ENCODE assay signal across 18 mouse cellular contexts in the genomic region with DNA sequence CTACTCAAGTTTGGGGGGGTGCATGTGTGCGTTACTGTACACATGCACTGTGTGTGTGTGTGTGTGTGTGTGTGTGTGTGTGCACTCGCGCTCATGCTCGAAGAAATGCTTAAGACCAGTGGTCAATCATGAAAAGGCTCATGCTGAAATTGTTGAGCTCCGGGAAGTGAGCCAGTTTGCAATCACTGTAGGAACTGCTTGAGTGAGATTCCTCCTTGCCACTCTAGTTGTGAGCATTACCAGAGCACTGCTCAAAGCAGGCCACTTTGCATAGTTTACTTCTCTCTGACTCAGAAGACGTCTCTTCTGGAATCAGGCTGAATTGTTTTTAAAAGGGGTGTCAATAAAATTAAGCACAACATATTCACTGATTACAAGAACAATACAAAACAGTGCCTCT. TPM values are rescaled to one million over a fixed set of nuclear protein-coding genes. Genes with fewer than 3 reads are reported as not detected.
DNase-seq lines count a peak whose midpoint lies in the region; ATAC-seq and TF ChIP-seq lines count a peak whose summit lies in the region.
"Had no signal": no experiment of that assay in that cellular context is flagged by ENCODE, and none has a peak within 500 bp of the region (broad histone marks: within the 10 kb centered on the region; RNA-seq: fewer than 3 reads in every experiment).

No protein-coding gene starts in this region.

- no peaks in the 10 kb centered on the region for H3K4me1 ChIP-seq in embryonic facial prominence, embryonic 14.5 days (ENCODE audit: control insufficient read depth, insufficient read depth, low read length)
- H3K4me1 ChIP-seq in embryonic facial prominence, embryonic 10.5 days: no peaks in the 10 kb centered on the region
- H3K4me1 ChIP-seq in embryonic fibroblast, embryonic 13.5 days (ENCODE audit: control insufficient read depth, insufficient read depth, low read length): peaks cover 9% of the 10 kb centered on the region
- H3K4me1 ChIP-seq in forebrain, embryonic 11.5 days (replicated peaks; ENCODE audit: control insufficient read depth, insufficient read depth, low read length): no peaks in the 10 kb centered on the region
- H3K4me1 ChIP-seq in neural tube, embryonic 15.5 days: no peaks in the 10 kb centered on the region
- H3K4me1 ChIP-seq: embryonic facial prominence, embryonic 12.5 days; midbrain, embryonic 13.5 days had no signal

- WGBS in embryonic facial prominence, embryonic 14.5 days: 68% methylated on average over 6 of the region's 6 CpGs
- WGBS in embryonic facial prominence, embryonic 10.5 days: 93% methylated on average over 6 of the region's 6 CpGs
- WGBS in forebrain, embryonic 11.5 days: 94% methylated on average over 6 of the region's 6 CpGs
- 82% methylated on average over 6 of the region's 6 CpGs for WGBS in neural tube, embryonic 15.5 days

- no peak overlapping the region for H3K4me2 ChIP-seq in embryonic facial prominence, embryonic 14.5 days (ENCODE audit: low read depth, low read length)
- no peak overlapping the region for H3K4me2 ChIP-seq in forebrain, embryonic 11.5 days (ENCODE audit: low read depth, low read length, severe bottlenecking)
- no peak overlapping the region for H3K4me2 ChIP-seq in neural tube, embryonic 15.5 days
- H3K4me2 ChIP-seq: embryonic facial prominence, embryonic 12.5 days; forebrain, embryonic 15.5 days; liver, embryonic 11.5 days; midbrain, embryonic 13.5 days had no signal

- H3K9me3 ChIP-seq in embryonic facial prominence, embryonic 14.5 days (ENCODE audit: control insufficient read depth, low read length): no peaks in the 10 kb centered on the region
- no peaks in the 10 kb centered on the region for H3K9me3 ChIP-seq in embryonic facial prominence, embryonic 10.5 days
- no peaks in the 10 kb centered on the region for H3K9me3 ChIP-seq in forebrain, embryonic 11.5 days (ENCODE audit: control insufficient read depth, low read length)
- H3K9me3 ChIP-seq in neural tube, embryonic 15.5 days (replicated peaks): no peaks in the 10 kb centered on the region
- H3K9me3 ChIP-seq: embryonic facial prominence, embryonic 12.5 days; forebrain, embryonic 15.5 days; midbrain, embryonic 13.5 days had no signal

- DNase-seq in embryonic facial prominence, embryonic 14.5 days (ENCODE audit: low spot score): peak; percentile 86
- no peak for DNase-seq in embryonic facial prominence, embryonic 10.5 days (ENCODE audit: low spot score)
- peak; percentile 20 to 23 for DNase-seq in heart, postnatal 10 days
- no peak for DNase-seq in heart, adult 18-20 months
- DNase-seq in lung, postnatal 25 days (ENCODE audit: low spot score): peak; percentile 60
- no peak for DNase-seq in forebrain, embryonic 11.5 days (ENCODE audit: low spot score)
- DNase-seq: gastrocnemius, adult 2 months; heart, postnatal 14 days; kidney, adult 2 months; kidney, postnatal 25 days; thymus, postnatal 14 days had no signal

- H3K27me3 ChIP-seq in embryonic facial prominence, embryonic 14.5 days (replicated peaks; ENCODE audit: control insufficient read depth, insufficient read depth, low read length): no peaks in the 10 kb centered on the region
- H3K27me3 ChIP-seq in embryonic facial prominence, embryonic 10.5 days (replicated peaks; ENCODE audit: low read depth, poor library complexity, severe bottlenecking): no peaks in the 10 kb centered on the region
- no peaks in the 10 kb centered on the region for H3K27me3 ChIP-seq in forebrain, embryonic 11.5 days (ENCODE audit: control insufficient read depth, insufficient read depth, low read length)
- no peaks in the 10 kb centered on the region for H3K27me3 ChIP-seq in neural tube, embryonic 15.5 days (replicated peaks)
- H3K27me3 ChIP-seq: embryonic facial prominence, embryonic 12.5 days; forebrain, embryonic 15.5 days; midbrain, embryonic 13.5 days had no signal

- intact Hi-C loops in heart, postnatal 10 days (cut with DNase I): no loop called here

- peak; percentile 65; the same call in 1 of the 2 replicates for ATAC-seq in embryonic facial prominence, embryonic 14.5 days (ENCODE audit: low read depth)
- no peak for ATAC-seq in forebrain, embryonic 11.5 days (replicated peaks; ENCODE audit: low FRiP score)
- ATAC-seq in neural tube, embryonic 15.5 days (ENCODE audit: low FRiP score): no peak; the same call in 1 of the 2 replicates
- ATAC-seq: forebrain, embryonic 15.5 days; hindbrain, postnatal 0 days; midbrain, embryonic 13.5 days had no signal

- no peak overlapping the region; the same call in 1 of the 2 replicates for H3K27ac ChIP-seq in embryonic facial prominence, embryonic 14.5 days (replicated peaks; ENCODE audit: low read depth, low read length)
- no peak overlapping the region for H3K27ac ChIP-seq in embryonic facial prominence, embryonic 10.5 days (replicated peaks)
- peak overlapping the region; percentile 29 for H3K27ac ChIP-seq in embryonic fibroblast, embryonic 13.5 days (ENCODE audit: insufficient read depth, low read length)
- H3K27ac ChIP-seq in forebrain, embryonic 11.5 days (ENCODE audit: low read depth, low read length): no peak overlapping the region
- no peak overlapping the region for H3K27ac ChIP-seq in neural tube, embryonic 15.5 days (replicated peaks)
- H3K27ac ChIP-seq: embryonic facial prominence, embryonic 12.5 days; forebrain, embryonic 15.5 days; gastrocnemius, adult 2 months; hindbrain, postnatal 0 days; midbrain, embryonic 13.5 days had no signal

- no peak for TF ChIP-seq CTCF in embryonic fibroblast, embryonic 13.5 days (IDR thresholded peaks at IDR 0.05; ENCODE audit: borderline replicate concordance, insufficient read depth, low read length)

- no peak overlapping the region for H3K4me3 ChIP-seq in embryonic facial prominence, embryonic 14.5 days (ENCODE audit: low read depth, low read length)
- H3K4me3 ChIP-seq in embryonic facial prominence, embryonic 10.5 days: no peak overlapping the region
- no peak overlapping the region for H3K4me3 ChIP-seq in embryonic fibroblast, embryonic 13.5 days (ENCODE audit: insufficient read depth, low read length)
- H3K4me3 ChIP-seq in forebrain, embryonic 11.5 days (ENCODE audit: low read depth, low read length): no peak overlapping the region
- H3K4me3 ChIP-seq in neural tube, embryonic 15.5 days (replicated peaks): no peak overlapping the region
- H3K4me3 ChIP-seq: embryonic facial prominence, embryonic 12.5 days; forebrain, embryonic 15.5 days; gastrocnemius, adult 2 months; midbrain, embryonic 13.5 days had no signal

- no peak overlapping the region for H3K9ac ChIP-seq in embryonic facial prominence, embryonic 14.5 days (ENCODE audit: low read depth, low read length)
- no peak overlapping the region for H3K9ac ChIP-seq in forebrain, embryonic 11.5 days (ENCODE audit: low read length)
- H3K9ac ChIP-seq in neural tube, embryonic 15.5 days (replicated peaks): no peak overlapping the region
- H3K9ac ChIP-seq: embryonic facial prominence, embryonic 12.5 days; forebrain, embryonic 15.5 days; midbrain, embryonic 13.5 days had no signal

- TF ChIP-seq POLR2A in embryonic fibroblast, embryonic 13.5 days (IDR thresholded peaks at IDR 0.05; ENCODE audit: low read depth, low read length): no peak

- no peaks in the 10 kb centered on the region for H3K36me3 ChIP-seq in embryonic facial prominence, embryonic 14.5 days (ENCODE audit: control insufficient read depth, insufficient read depth, low read length)
- no peaks in the 10 kb centered on the region for H3K36me3 ChIP-seq in embryonic facial prominence, embryonic 10.5 days (replicated peaks)
- H3K36me3 ChIP-seq in forebrain, embryonic 11.5 days (ENCODE audit: control insufficient read depth, insufficient read depth, low read length): no peaks in the 10 kb centered on the region
- H3K36me3 ChIP-seq in neural tube, embryonic 15.5 days: no peaks in the 10 kb centered on the region
- H3K36me3 ChIP-seq: embryonic facial prominence, embryonic 12.5 days; forebrain, embryonic 15.5 days; midbrain, embryonic 13.5 days had no signal

RNA-seq across cellular contexts. Expression of a gene that starts 54.4 kb away (rescaled TPM):
- 5.9 and 6.7 TPM in 2 replicates for polyA plus RNA-seq in embryonic facial prominence, embryonic 14.5 days (2014; fragmentation: Nextera tagmentation; extraction: Ambion mirVana)
- polyA plus RNA-seq in embryonic facial prominence, embryonic 10.5 days (2016; fragmentation: Nextera tagmentation; extraction: Ambion mirVana): 5.2 and 5.6 TPM in 2 replicates
- 1 to 10 TPM; 7.1 to 8.5 TPM for total RNA-seq in heart, postnatal 10 days (2021)
- total RNA-seq in heart, adult 18-20 months (2021): 1 to 10 TPM; 6.5 to 7.0 TPM
- 17.4 and 20.1 TPM in 2 replicates for polyA plus RNA-seq in embryonic fibroblast, embryonic 13.5 days (2011; ENCODE audit: insufficient read length, low read depth, missing spikeins)
- 8.1 and 8.5 TPM in 2 replicates for polyA plus RNA-seq in forebrain, embryonic 11.5 days (2014; fragmentation: Nextera tagmentation; extraction: Ambion mirVana)
- 2.9 TPM in 2 replicates for polyA plus RNA-seq in neural tube, embryonic 15.5 days (2015; fragmentation: Nextera tagmentation; extraction: Ambion mirVana)

Comparison
In these comparisons a context has a peak if more than half of its experiments do, and no peak if none do; other contexts are left out.
1. DNase-seq: peak in embryonic facial prominence, embryonic 14.5 days (single experiment), heart, postnatal 10 days (2 of 2) and lung, postnatal 25 days (single experiment); none in embryonic facial prominence, embryonic 10.5 days (single experiment), heart, adult 18-20 months (0 of 2) and forebrain, embryonic 11.5 days (single experiment).